Mouse (Mus musculus) embryonic fibroblast, embryonic 13.5 days (primary cell): ENCODE data around the gene Trpc6.

Source experiments
- CTCF ChIP-seq: IDR thresholded peaks from 2 replicates; pipeline ENCODE4 v1.5.1; 2011; ENCODE audit warnings: mild to moderate bottlenecking, control low read depth, low read length, moderate library complexity, borderline replicate concordance; ENCODE audit not compliant: insufficient read depth
- POLR2A ChIP-seq: IDR thresholded peaks from 2 replicates; pipeline ENCODE4 v1.6.1; 2011; ENCODE audit warnings: low read depth, mild to moderate bottlenecking, control low read depth, low read length, moderate library complexity

GRCm38 (mm10) chr9:8719017-8719416, 175.1 kb downstream of the Trpc6 start:
- TF ChIP-seq POLR2A, result no peak
- TF ChIP-seq CTCF, result no peak
